Mouse (Mus musculus) CH12.LX (cell line): ENCODE results near the gene Plcl2. TPM values are rescaled to one million over a fixed set of nuclear protein-coding genes. Genes with fewer than 3 reads are reported as not detected.

ENCODE experiments used
- DNase-seq: peaks from one replicate; pipeline ENCODE4 v3.0.0-alpha.2; 2013; ENCODE audit errors: extremely low read depth
- H3K27ac ChIP-seq: 2 replicates; pipeline ENCODE4 v1.5.1; 2012; ENCODE audit warnings: low read depth, mild to moderate bottlenecking, control low read depth, moderate library complexity; ENCODE audit not compliant: insufficient read depth
- H3K27me3 ChIP-seq: replicated peaks from 2 replicates; pipeline ENCODE3; 2012; ENCODE audit warnings: inconsistent platforms
- H3K36me3 ChIP-seq, 2 experiments: replicated peaks in 1 of 2; 2 replicates each; pipeline versions ENCODE3 to v1.6.1; 2012; ENCODE audit warnings: inconsistent platforms in 1 of 2, low read length in 1 of 2, mild to moderate bottlenecking in 1 of 2, mixed read lengths in 1 of 2, moderate library complexity in 1 of 2; ENCODE audit not compliant: control insufficient read depth in 1 of 2, insufficient read depth in 1 of 2
- H3K4me1 ChIP-seq, 2 experiments: 2 replicates each; pipeline ENCODE4 v1.6.1; 2012; ENCODE audit warnings: inconsistent platforms in 1 of 2, moderate library complexity in 1 of 2; ENCODE audit not compliant: insufficient read depth in 2 of 2, control insufficient read depth in 1 of 2
- H3K4me2 ChIP-seq: 2 replicates; pipeline ENCODE4 v1.6.1; 2012; ENCODE audit warnings: low read depth, mild to moderate bottlenecking, control low read depth; ENCODE audit not compliant: poor library complexity, insufficient read depth, severe bottlenecking
- H3K4me3 ChIP-seq, 3 experiments: fragments of 150-350 bp in 1 of 3; sonication (generic) in 1 of 3; replicated peaks in 1 of 3; 2 replicates each; pipeline versions ENCODE3 to v1.5.1; 2011 to 2012; ENCODE audit warnings: low read depth in 2 of 3, low read length in 2 of 3, mild to moderate bottlenecking in 2 of 3, moderate library complexity in 2 of 3, control low read depth in 1 of 3, improper control_type of control experiment in 1 of 3, inconsistent platforms in 1 of 3, mixed read lengths in 1 of 3; ENCODE audit not compliant: poor library complexity in 1 of 3
- H3K79me2 ChIP-seq: replicated peaks from 2 replicates; pipeline ENCODE4 v1.6.1; 2012; ENCODE audit warnings: mild to moderate bottlenecking, moderate library complexity; ENCODE audit not compliant: control insufficient read depth, poor library complexity, insufficient read depth, severe bottlenecking; ENCODE audit errors: extremely low read depth
- H3K9ac ChIP-seq: 2 replicates; pipeline ENCODE4 v1.6.1; 2012; ENCODE audit warnings: low read depth, mild to moderate bottlenecking, control low read depth, moderate library complexity; ENCODE audit not compliant: insufficient read depth
- H3K9me3 ChIP-seq: replicated peaks from 2 replicates; pipeline ENCODE3; 2012; ENCODE audit warnings: low read length, inconsistent platforms, mixed read lengths
- BHLHE40 ChIP-seq: IDR thresholded peaks from 2 replicates; pipeline ENCODE4 v1.6.1; 2011; ENCODE audit warnings: mild to moderate bottlenecking, low read depth, low read length, improper control_type of control experiment
- CHD2 ChIP-seq: IDR thresholded peaks from 2 replicates; pipeline ENCODE4 v1.6.1; 2011; ENCODE audit warnings: low read length, improper control_type of control experiment
- CTCF ChIP-seq, 2 experiments: IDR thresholded peaks in 1 of 2; conservative IDR thresholded peaks in 1 of 2; 2 replicates each; pipeline ENCODE4 v1.5.1; 2011 to 2012; ENCODE audit warnings: low read depth in 2 of 2, low read length in 2 of 2, improper control_type of control experiment in 1 of 2, inconsistent platforms in 1 of 2, mild to moderate bottlenecking in 1 of 2, moderate library complexity in 1 of 2
- E2F4 ChIP-seq: IDR thresholded peaks from 2 replicates; pipeline ENCODE4 v1.6.1; 2011; ENCODE audit warnings: low read depth, low read length, improper control_type of control experiment; ENCODE audit not compliant: insufficient replicate concordance
- EP300 ChIP-seq: IDR thresholded peaks from 2 replicates; pipeline ENCODE4 v1.6.1; 2011; ENCODE audit warnings: low read length, improper control_type of control experiment
- GABPA ChIP-seq: IDR thresholded peaks from 2 replicates; pipeline ENCODE4 v1.6.1; 2012; ENCODE audit warnings: low read depth, low read length, improper control_type of control experiment, inconsistent platforms; ENCODE audit not compliant: insufficient replicate concordance
- HCFC1 ChIP-seq: IDR thresholded peaks from 2 replicates; pipeline ENCODE4 v1.6.1; 2012; ENCODE audit warnings: low read depth, mild to moderate bottlenecking, inconsistent platforms, low read length, improper control_type of control experiment
- KAT2A ChIP-seq: IDR thresholded peaks from 2 replicates; pipeline ENCODE4 v1.6.1; 2012; ENCODE audit warnings: low read length, improper control_type of control experiment, inconsistent platforms; ENCODE audit not compliant: insufficient replicate concordance
- MAX ChIP-seq: IDR thresholded peaks from 2 replicates; pipeline ENCODE4 v1.6.1; 2011; ENCODE audit warnings: low read length, improper control_type of control experiment
- MXI1 ChIP-seq: IDR thresholded peaks from 2 replicates; pipeline ENCODE4 v1.6.1; 2011; ENCODE audit warnings: mild to moderate bottlenecking, low read depth, low read length, improper control_type of control experiment
- MYC ChIP-seq: IDR thresholded peaks from 2 replicates; pipeline ENCODE4 v1.6.1; 2011; ENCODE audit warnings: low read depth, mild to moderate bottlenecking, improper control_type of control experiment, low read length
- NELFE ChIP-seq: IDR thresholded peaks from 2 replicates; pipeline ENCODE4 v1.6.1; 2011; ENCODE audit warnings: low read depth, low read length, improper control_type of control experiment
- NRF1 ChIP-seq: IDR thresholded peaks from 2 replicates; pipeline ENCODE4 v1.6.1; 2014; ENCODE audit warnings: low read depth, mild to moderate bottlenecking, inconsistent platforms, low read length, improper control_type of control experiment, moderate library complexity
- POLR2A ChIP-seq: IDR thresholded peaks from 2 replicates; pipeline ENCODE4 v1.6.1; 2011; ENCODE audit warnings: low read depth, mild to moderate bottlenecking, improper control_type of control experiment, low read length
- RAD21 ChIP-seq: IDR thresholded peaks from 2 replicates; pipeline ENCODE4 v1.6.1; 2011; ENCODE audit warnings: low read depth, mild to moderate bottlenecking, low read length, improper control_type of control experiment, moderate library complexity
- SIN3A ChIP-seq: IDR thresholded peaks from 2 replicates; pipeline ENCODE4 v1.6.1; 2012; ENCODE audit warnings: low read length, improper control_type of control experiment, inconsistent platforms
- SMC3 ChIP-seq: IDR thresholded peaks from 2 replicates; pipeline ENCODE4 v1.6.1; 2011; ENCODE audit warnings: low read depth, low read length, improper control_type of control experiment
- TCF12 ChIP-seq: IDR thresholded peaks from 2 replicates; pipeline ENCODE4 v1.6.1; 2014; ENCODE audit warnings: low read depth, mild to moderate bottlenecking, inconsistent platforms, low read length, improper control_type of control experiment
- USF1 ChIP-seq: IDR thresholded peaks from 2 replicates; pipeline ENCODE4 v1.6.1; 2014; ENCODE audit warnings: low read depth, mild to moderate bottlenecking, inconsistent platforms, low read length, improper control_type of control experiment
- USF2 ChIP-seq: conservative IDR thresholded peaks from 2 replicates; pipeline ENCODE4 v1.6.1; 2011; ENCODE audit warnings: low read depth, low read length, improper control_type of control experiment
- ZC3H11A ChIP-seq: IDR thresholded peaks from 2 replicates; pipeline ENCODE4 v1.6.1; 2012; ENCODE audit warnings: low read depth, mild to moderate bottlenecking, inconsistent platforms, low read length, improper control_type of control experiment
- ZMIZ1 ChIP-seq: IDR thresholded peaks from 2 replicates; pipeline ENCODE4 v1.6.1; 2012; ENCODE audit warnings: low read depth, mild to moderate bottlenecking, inconsistent platforms, low read length, improper control_type of control experiment
- ZNF384 ChIP-seq: IDR thresholded peaks from 2 replicates; pipeline ENCODE4 v1.6.1; 2012; ENCODE audit warnings: low read depth, low read length, improper control_type of control experiment, inconsistent platforms
- dilution Hi-C: fragments of 300-500 bp; cut with MboI; formaldehyde crosslinking; loops from 2 replicates; pipeline ENCODE4 v1.14.3; 2020; ENCODE audit warnings: low sequenced_read_pairs; ENCODE audit not compliant: extremely low pct_unique_long_range_greater_than_20kb, extremely low pct_ligation_motif_present
- in situ Hi-C: fragments of 300-500 bp; cut with MboI; formaldehyde crosslinking; loops from 3 replicates; pipeline ENCODE4 v1.14.3; 2019; ENCODE audit warnings: low sequenced_read_pairs, low pct_ligation_motif_present, low pct_unique_long_range_greater_than_20kb, mixed read lengths
- polyA plus RNA-seq: library from polyadenylated mRNA; unstranded; fragments of >175 nt; gene quantifications from 2 replicates; pipeline ENCODE4 v1.2.1, GENCODE M21; 2012; ENCODE audit warnings: low read depth; ENCODE audit not compliant: insufficient read length
- total RNA-seq, 2 experiments: library from RNA; depleted of rRNA; stranded (reverse); fragments of 300-350 nt in 1 of 2; fragments of >200 nt in 1 of 2; gene quantifications; 2 replicates each; pipeline ENCODE4 v1.2.3; 2012 to 2014

Gene Plcl2
- total and polyA plus RNA-seq, 3 experiments, result 9.0 to 16.6 (median 12.7) TPM

- H3K27me3 ChIP-seq, result no peaks in the 10 kb centered on the region
- no peak overlapping the region for H3K4me3 ChIP-seq
- H3K4me1 ChIP-seq, result peaks cover 3 to 7% of the 10 kb centered on the region in 2 experiments; a peak in 2 of 4 replicates
- no peak overlapping the region for H3K27ac ChIP-seq
- TF ChIP-seq USF2, result no peak
- no peak for TF ChIP-seq MYC
- TF ChIP-seq MAX, result no peak
- no peak for TF ChIP-seq CHD2
- TF ChIP-seq E2F4, result no peak
- no peaks in the 10 kb centered on the region for H3K9me3 ChIP-seq
- no peak overlapping the region for H3K4me2 ChIP-seq
- H3K79me2 ChIP-seq, result no peaks in the 10 kb centered on the region
- dilution Hi-C loops, result no loop called here
- no peak overlapping the region for H3K9ac ChIP-seq
- DNase-seq, result no peak
- H3K36me3 ChIP-seq, result peaks cover 14 to 39% of the 10 kb centered on the region in 2 experiments
- in situ Hi-C loops, result no loop called here
These were observed 165.4 kb downstream of the Plcl2 start for GRCm38 (mm10) chr17:50674580-50674979.

- DNase-seq, result no peak
- no peak overlapping the region for H3K27ac ChIP-seq
- H3K27me3 ChIP-seq, result no peaks in the 10 kb centered on the region
- H3K4me1 ChIP-seq, result peaks cover 3 to 9% of the 10 kb centered on the region in 2 experiments; a peak in 3 of 4 replicates
- H3K4me2 ChIP-seq, result no peak overlapping the region
- in situ Hi-C loops (no loop called here), dilution Hi-C loops (no loop called here)
- peaks cover 14 to 38% of the 10 kb centered on the region in 2 experiments for H3K36me3 ChIP-seq
- H3K9ac ChIP-seq, result no peak overlapping the region
- no peak overlapping the region for H3K4me3 ChIP-seq
- no peaks in the 10 kb centered on the region for H3K9me3 ChIP-seq
- H3K79me2 ChIP-seq, result no peaks in the 10 kb centered on the region
- TF ChIP-seq KAT2A (no peak), NRF1 (no peak), ZMIZ1 (no peak)
These were observed 166.0 kb downstream of the Plcl2 start for GRCm38 (mm10) chr17:50675231-50675630.

- dilution Hi-C loops, result no loop called here
- peaks cover 12 to 40% of the 10 kb centered on the region in 2 experiments for H3K36me3 ChIP-seq
- H3K79me2 ChIP-seq, result no peaks in the 10 kb centered on the region
- TF ChIP-seq EP300 (no peak), ZNF384 (no peak), E2F4 (no peak), MAX (no peak), HCFC1 (no peak), USF1 (no peak), BHLHE40 (no peak), SIN3A (no peak), ZC3H11A (no peak), GABPA (no peak), TCF12 (no peak), SMC3 (no peak), NELFE (no peak), RAD21 (no peak), POLR2A (no peak), CTCF (conservative IDR thresholded peaks at IDR 0.05 in 1 of 2, IDR thresholded peaks at IDR 0.05 in 1 of 2; ENCODE audit: low read depth in 2 of 2, low read length in 2 of 2) (no peak), MXI1 (no peak), CHD2 (no peak)
- no peak overlapping the region for H3K27ac ChIP-seq
- H3K4me3 ChIP-seq, result no peak overlapping the region
- no peak overlapping the region for H3K4me2 ChIP-seq
- in situ Hi-C loops, result no loop called here
- no peaks in the 10 kb centered on the region for H3K27me3 ChIP-seq
- peaks cover 3 to 12% of the 10 kb centered on the region in 2 experiments; a peak in 3 of 4 replicates for H3K4me1 ChIP-seq
- DNase-seq, result no peak
- H3K9ac ChIP-seq, result no peak overlapping the region
- H3K9me3 ChIP-seq, result no peaks in the 10 kb centered on the region
These were observed 168.1 kb downstream of the Plcl2 start for GRCm38 (mm10) chr17:50677334-50677733.
